Mouse (Mus musculus) lung, embryonic 15.5 days (tissue): Measurements from ENCODE around the gene Sec24b. TPM values are rescaled to one million over a fixed set of nuclear protein-coding genes. Genes with fewer than 3 reads are reported as not detected.

ENCODE experiments used
- ATAC-seq: fragments of 200-750 bp; cut with Nextera tagmentation; 2 replicates; pipeline ENCODE4 v1.8.0; 2017; ENCODE audit warnings: moderate number of reproducible peaks, borderline replicate concordance; ENCODE audit not compliant: low FRiP score, low TSS enrichment; ENCODE audit errors: extremely low read depth
- H3K27ac ChIP-seq: fragments of 300-500 bp; sonication (generic); 2 replicates; pipeline ENCODE4 v1.5.1; 2015; ENCODE audit warnings: moderate library complexity, mild to moderate bottlenecking, inconsistent platforms
- H3K27me3 ChIP-seq: fragments of 300-500 bp; sonication (generic); 2 replicates; pipeline ENCODE4 v1.6.1; 2015; ENCODE audit warnings: inconsistent platforms
- H3K36me3 ChIP-seq: fragments of 300-500 bp; sonication (generic); 2 replicates; pipeline ENCODE4 v1.6.1; 2015; ENCODE audit warnings: inconsistent platforms
- H3K4me1 ChIP-seq: fragments of 300-500 bp; sonication (generic); 2 replicates; pipeline ENCODE4 v1.6.1; 2015; ENCODE audit warnings: inconsistent platforms
- H3K4me2 ChIP-seq: fragments of 300-500 bp; sonication (generic); 2 replicates; pipeline ENCODE4 v1.6.1; 2015; ENCODE audit warnings: inconsistent platforms, mild to moderate bottlenecking, moderate library complexity
- H3K4me3 ChIP-seq: fragments of 300-500 bp; sonication (generic); 2 replicates; pipeline ENCODE4 v1.5.1; 2015; ENCODE audit warnings: mild to moderate bottlenecking, inconsistent platforms
- H3K9ac ChIP-seq: fragments of 300-500 bp; sonication (generic); 2 replicates; pipeline ENCODE4 v1.6.1; 2015; ENCODE audit warnings: inconsistent platforms
- H3K9me3 ChIP-seq: fragments of 300-500 bp; sonication (generic); 2 replicates; pipeline ENCODE4 v1.6.1; 2016; ENCODE audit warnings: inconsistent platforms
- WGBS: fragments of 180-500 bp; shearing (Covaris S2); methylation state at CpG from one replicate; pipeline ENCODE4 v1.1.7; 2015; 5-methylcytosine and 5-hydroxymethylcytosine counted together
- polyA plus RNA-seq: library from polyadenylated mRNA; unstranded; fragments of >200 nt; fragmentation: Nextera tagmentation; extraction: Ambion mirVana; gene quantifications from 2 replicates; pipeline ENCODE4 v1.2.1, GENCODE M21; 2015

Gene Sec24b
- 28.6 and 29.8 TPM in 2 replicates for polyA plus RNA-seq

GRCm38 (mm10) chr3:130061281-130061680 is at the start of gene Sec24b:
Gene Sec24b (minus strand): TSS chr3:130061553.
- no peaks in the 10 kb centered on the region for H3K27me3 ChIP-seq
- peaks cover 26% of the 10 kb centered on the region for H3K4me1 ChIP-seq
- no peaks in the 10 kb centered on the region for H3K36me3 ChIP-seq
- peak within 1 kb of the TSS; percentile 99 for H3K27ac ChIP-seq
- H3K4me3 ChIP-seq, result peak within 1 kb of the TSS; percentile 86
- peak within 1 kb of the TSS; percentile 59 for H3K4me2 ChIP-seq
- no peak for ATAC-seq
- 8% methylated on average over 12 of the region's 12 CpGs for WGBS
- H3K9ac ChIP-seq, result peak within 1 kb of the TSS; percentile 93
- no peaks in the 10 kb centered on the region for H3K9me3 ChIP-seq

- no peaks in the 10 kb centered on the region for H3K27me3 ChIP-seq
- WGBS, result 42% methylated on average over 9 of the region's 9 CpGs
- H3K27ac ChIP-seq, result no peak overlapping the region
- no peaks in the 10 kb centered on the region for H3K4me1 ChIP-seq
- no peak overlapping the region for H3K9ac ChIP-seq
- H3K4me2 ChIP-seq, result peak overlapping the region; percentile 22
- no peaks in the 10 kb centered on the region for H3K36me3 ChIP-seq
- no peak overlapping the region for H3K4me3 ChIP-seq
- ATAC-seq, result no peak
- no peaks in the 10 kb centered on the region for H3K9me3 ChIP-seq
Measured at GRCm38 (mm10) chr3:130104471-130104870, 43.1 kb upstream of the Sec24b start.

- no peaks in the 10 kb centered on the region for H3K4me1 ChIP-seq
Measured at GRCm38 (mm10) chr3:130103486-130103885, 42.1 kb upstream of the Sec24b start.

GRCm38 (mm10) chr3:130095160-130095781 is 33.9 kb upstream of the Sec24b start:
- 29% methylated on average over 5 of the region's 5 CpGs for WGBS
- no peaks in the 10 kb centered on the region for H3K9me3 ChIP-seq
- no peak for ATAC-seq
- H3K9ac ChIP-seq, result no peak overlapping the region
- no peaks in the 10 kb centered on the region for H3K4me1 ChIP-seq
- H3K27me3 ChIP-seq, result no peaks in the 10 kb centered on the region
- H3K36me3 ChIP-seq, result no peaks in the 10 kb centered on the region
- no peak overlapping the region for H3K4me2 ChIP-seq
- H3K4me3 ChIP-seq, result no peak overlapping the region
- H3K27ac ChIP-seq, result no peak overlapping the region

More at GRCm38 (mm10) chr3:130103486-130103885, 42.1 kb upstream of the Sec24b start:
- H3K4me2 ChIP-seq, result no peak overlapping the region
- H3K4me3 ChIP-seq, result no peak overlapping the region
- H3K9me3 ChIP-seq, result no peaks in the 10 kb centered on the region
- no peak overlapping the region for H3K27ac ChIP-seq
- ATAC-seq, result no peak
- H3K27me3 ChIP-seq, result no peaks in the 10 kb centered on the region
- H3K9ac ChIP-seq, result no peak overlapping the region
- no peaks in the 10 kb centered on the region for H3K36me3 ChIP-seq
- WGBS, result 75% methylated on average over 8 of the region's 8 CpGs

GRCm38 (mm10) chr3:130094125-130094704 is 32.9 kb upstream of the Sec24b start:
- Histone ChIP-seq H3K4me3 (no peak overlapping the region), H3K36me3 (no peaks in the 10 kb centered on the region), H3K4me1 (no peaks in the 10 kb centered on the region), H3K4me2 (no peak overlapping the region), H3K9ac (no peak overlapping the region), H3K27ac (no peak overlapping the region), H3K27me3 (no peaks in the 10 kb centered on the region), H3K9me3 (no peaks in the 10 kb centered on the region)
- ATAC-seq, result no peak
- WGBS, result 80% methylated on average over 5 of the region's 5 CpGs

- no peak for ATAC-seq
- WGBS, result 69% methylated on average over 9 of the region's 9 CpGs
Measured at GRCm38 (mm10) chr3:130090460-130090859, 29.1 kb upstream of the Sec24b start.

GRCm38 (mm10) chr3:130088654-130089053 is 27.3 kb upstream of the Sec24b start:
- no peak overlapping the region for H3K4me3 ChIP-seq
- H3K36me3 ChIP-seq, result no peaks in the 10 kb centered on the region
- no peak overlapping the region for H3K4me2 ChIP-seq
- H3K9ac ChIP-seq, result no peak overlapping the region
- no peaks in the 10 kb centered on the region for H3K9me3 ChIP-seq
- H3K27me3 ChIP-seq, result no peaks in the 10 kb centered on the region
- WGBS, result 84% methylated on average over 9 of the region's 9 CpGs
- H3K4me1 ChIP-seq, result peaks cover 5% of the 10 kb centered on the region; the same call in 1 of the 2 replicates
- no peak for ATAC-seq
- no peak overlapping the region for H3K27ac ChIP-seq

More at GRCm38 (mm10) chr3:130090460-130090859, 29.1 kb upstream of the Sec24b start:
- Histone ChIP-seq H3K9me3 (no peaks in the 10 kb centered on the region), H3K27ac (no peak overlapping the region), H3K4me3 (no peak overlapping the region), H3K27me3 (no peaks in the 10 kb centered on the region), H3K4me2 (no peak overlapping the region), H3K9ac (no peak overlapping the region), H3K36me3 (no peaks in the 10 kb centered on the region), H3K4me1 (peaks cover 5% of the 10 kb centered on the region; the same call in 1 of the 2 replicates)

GRCm38 (mm10) chr3:130087466-130087865 is 26.1 kb upstream of the Sec24b start:
- Histone ChIP-seq H3K27me3 (no peaks in the 10 kb centered on the region), H3K4me2 (no peak overlapping the region), H3K9ac (no peak overlapping the region), H3K4me3 (no peak overlapping the region), H3K9me3 (no peaks in the 10 kb centered on the region), H3K36me3 (no peaks in the 10 kb centered on the region), H3K4me1 (peaks cover 5% of the 10 kb centered on the region; the same call in 1 of the 2 replicates), H3K27ac (no peak overlapping the region)
- no peak for ATAC-seq
- WGBS, result 77% methylated on average over 9 of the region's 9 CpGs

- Histone ChIP-seq H3K4me2 (peak overlapping the region; percentile 9; the same call in 1 of the 2 replicates), H3K9ac (no peak overlapping the region), H3K9me3 (no peaks in the 10 kb centered on the region), H3K4me1 (peaks cover 5% of the 10 kb centered on the region; the same call in 1 of the 2 replicates), H3K4me3 (no peak overlapping the region), H3K27ac (no peak overlapping the region), H3K27me3 (no peaks in the 10 kb centered on the region), H3K36me3 (no peaks in the 10 kb centered on the region)
- peak; percentile 70; the same call in 1 of the 2 replicates for ATAC-seq
- WGBS, result 36% methylated on average over 13 of the region's 13 CpGs
Measured at GRCm38 (mm10) chr3:130086372-130087080, 25.2 kb upstream of the Sec24b start.

- H3K4me3 ChIP-seq, result no peak overlapping the region
- H3K9ac ChIP-seq, result no peak overlapping the region
- H3K36me3 ChIP-seq, result no peaks in the 10 kb centered on the region
- ATAC-seq, result no peak
- 36% methylated on average over 2 of the region's 2 CpGs for WGBS
- H3K27ac ChIP-seq, result no peak overlapping the region
- peaks cover 5% of the 10 kb centered on the region; the same call in 1 of the 2 replicates for H3K4me1 ChIP-seq
- H3K9me3 ChIP-seq, result no peaks in the 10 kb centered on the region
- no peak overlapping the region for H3K4me2 ChIP-seq
- H3K27me3 ChIP-seq, result 0 out of 2 replicates have a peak, but pooled peaks cover 3% of the 10 kb centered on the region
Measured at GRCm38 (mm10) chr3:130083312-130083711, 22.0 kb upstream of the Sec24b start.

- no peak for ATAC-seq
- Histone ChIP-seq H3K4me1 (no peaks in the 10 kb centered on the region), H3K36me3 (no peaks in the 10 kb centered on the region), H3K4me2 (no peak overlapping the region), H3K27ac (no peak overlapping the region), H3K27me3 (0 out of 2 replicates have a peak, but pooled peaks cover 3% of the 10 kb centered on the region), H3K9me3 (no peaks in the 10 kb centered on the region), H3K4me3 (no peak overlapping the region), H3K9ac (no peak overlapping the region)
- 67% methylated on average over 6 of the region's 6 CpGs for WGBS
Measured at GRCm38 (mm10) chr3:130080666-130081065, 19.3 kb upstream of the Sec24b start.

- Histone ChIP-seq H3K4me3 (no peak overlapping the region), H3K27me3 (0 out of 2 replicates have a peak, but pooled peaks cover 3% of the 10 kb centered on the region), H3K36me3 (no peaks in the 10 kb centered on the region), H3K4me1 (no peaks in the 10 kb centered on the region), H3K9ac (no peak overlapping the region), H3K27ac (no peak overlapping the region), H3K9me3 (no peaks in the 10 kb centered on the region), H3K4me2 (no peak overlapping the region)
- WGBS, result 10% methylated on average over 1 of the region's 1 CpGs
- ATAC-seq, result no peak
Measured at GRCm38 (mm10) chr3:130079794-130080193, 18.4 kb upstream of the Sec24b start.
